Mouse (Mus musculus) spleen, postnatal 10 days (tissue): Measurements from ENCODE around the gene Siglecf.

Experiments used
- DNase-seq, 2 experiments: peaks; one replicate each; pipeline ENCODE4 v3.0.0; 2021 to 2022; ENCODE audit warnings: low spot score in 2 of 2

The Siglecf gene

GRCm38 (mm10) chr7:43351154-43351553 lies at the start of gene Siglecf:
Gene Siglecf, plus strand, starts transcription at chr7:43351341.
- no peak for DNase-seq

- DNase-seq: no peak
Observed at GRCm38 (mm10) chr7:43305235-43305634, 45.9 kb upstream of the Siglecf start.

GRCm38 (mm10) chr7:43309069-43309468 lies 42.1 kb upstream of the Siglecf start:
- no peak for DNase-seq

GRCm38 (mm10) chr7:43311632-43312031 lies 39.5 kb upstream of the Siglecf start:
- no peak for DNase-seq

- no peak for DNase-seq
Observed at GRCm38 (mm10) chr7:43312386-43313012, 38.6 kb upstream of the Siglecf start.

GRCm38 (mm10) chr7:43313013-43313428 lies 38.1 kb upstream of the Siglecf start, which contains the start of gene Zfp715:
Gene Zfp715, minus strand, starts transcription at chr7:43313294.
- DNase-seq: peak; percentile 64 to 84

GRCm38 (mm10) chr7:43326223-43326780 lies 24.8 kb upstream of the Siglecf start:
- no peak for DNase-seq

GRCm38 (mm10) chr7:43328101-43328500 lies 23.0 kb upstream of the Siglecf start:
- no peak for DNase-seq

GRCm38 (mm10) chr7:43333203-43333602 lies 17.9 kb upstream of the Siglecf start:
- DNase-seq: no peak

- no peak for DNase-seq
Observed at GRCm38 (mm10) chr7:43333899-43334298, 17.2 kb upstream of the Siglecf start.

- no peak for DNase-seq
Observed at GRCm38 (mm10) chr7:43340771-43341170, 10.4 kb upstream of the Siglecf start.

- DNase-seq: no peak
Observed at GRCm38 (mm10) chr7:43343191-43343590, 8.0 kb upstream of the Siglecf start.

- no peak for DNase-seq
Observed at GRCm38 (mm10) chr7:43344020-43344419, 7.1 kb upstream of the Siglecf start.

- DNase-seq: no peak
Observed at GRCm38 (mm10) chr7:43344491-43344890, 6.7 kb upstream of the Siglecf start.

- no peak for DNase-seq
Observed at GRCm38 (mm10) chr7:43346148-43346547, 5.0 kb upstream of the Siglecf start.

GRCm38 (mm10) chr7:43346571-43346970 lies 4.6 kb upstream of the Siglecf start:
- no peak for DNase-seq

- DNase-seq: peak in 1 of 2 experiments; percentile 44
Observed at GRCm38 (mm10) chr7:43349623-43350022, 1.5 kb upstream of the Siglecf start.

- DNase-seq: peak in 1 of 2 experiments; percentile 18
Observed at GRCm38 (mm10) chr7:43353118-43353517, 2.0 kb downstream of the Siglecf start.

GRCm38 (mm10) chr7:43353758-43354157 lies 2.6 kb downstream of the Siglecf start:
- no peak for DNase-seq

GRCm38 (mm10) chr7:43354893-43355835 lies 4.0 kb downstream of the Siglecf start:
- no peak for DNase-seq

- no peak for DNase-seq
Observed at GRCm38 (mm10) chr7:43358556-43358955, 7.4 kb downstream of the Siglecf start.

GRCm38 (mm10) chr7:43361442-43361841 lies 10.3 kb downstream of the Siglecf start:
- DNase-seq: no peak
